Mouse (Mus musculus) ES-CJ7 (cell line): Measurements from ENCODE around the gene Pik3r1.

Source experiments
- DNase-seq: peaks from one replicate; pipeline ENCODE4 v3.0.0; 2011; ENCODE audit warnings: low read depth, low spot score

Pik3r1 gene

DNA sequence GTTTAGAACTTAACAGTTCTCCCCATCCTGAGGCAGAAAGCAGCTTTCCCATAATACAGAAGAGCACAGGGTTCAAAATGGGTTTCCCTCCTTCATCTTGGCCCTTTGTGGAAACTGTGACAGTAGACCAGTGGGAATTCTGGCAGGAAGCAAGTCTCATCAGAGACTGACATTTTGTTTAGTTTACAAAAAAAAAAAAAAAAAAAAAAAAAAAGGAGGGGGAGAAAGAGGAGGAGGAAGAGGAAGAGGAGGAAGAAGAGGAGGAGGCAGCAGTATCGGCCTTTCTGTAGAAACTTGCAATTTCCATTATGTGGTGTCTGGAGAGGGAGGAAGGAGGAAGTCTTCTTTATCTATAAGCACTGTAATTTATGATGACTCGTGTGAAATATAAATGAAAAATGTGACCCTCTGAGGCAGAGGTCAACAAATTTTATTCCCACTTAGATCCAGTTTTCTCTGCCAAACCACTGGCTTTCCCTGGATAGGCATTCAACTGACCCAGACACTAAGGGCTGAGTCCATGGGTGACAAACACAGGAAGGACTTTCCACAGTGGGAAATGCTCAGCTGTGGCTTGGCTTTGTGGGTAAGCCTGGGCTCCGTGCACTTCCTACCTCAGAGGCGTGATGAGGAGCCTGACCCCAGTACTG lies 28.2 kb downstream of the Pik3r1 start:
- DNase-seq: no peak

DNA sequence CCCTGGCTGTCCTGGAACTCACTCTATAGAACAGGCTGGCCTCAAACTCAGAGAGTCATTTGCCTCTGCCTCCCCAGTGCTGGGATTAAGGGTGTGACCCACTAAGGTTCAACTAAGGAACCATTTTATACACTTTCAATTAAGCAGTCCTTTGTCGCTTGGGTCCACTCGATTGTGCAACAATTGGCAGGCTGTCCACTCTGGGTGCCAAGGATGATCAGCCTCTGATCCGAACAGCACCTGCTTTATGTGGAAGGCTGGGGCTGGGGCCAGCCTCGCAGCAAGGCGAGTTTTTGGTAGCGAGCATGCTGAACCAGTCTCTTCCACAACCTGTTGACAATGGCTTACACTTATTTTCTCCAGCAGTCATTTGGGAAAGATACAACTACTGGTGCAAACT lies 29.2 kb downstream of the Pik3r1 start:
- DNase-seq: no peak

- DNase-seq: no peak
Measured at GRCm38 (mm10) chr13:101736521-101737387, 31.3 kb downstream of the Pik3r1 start.

DNA sequence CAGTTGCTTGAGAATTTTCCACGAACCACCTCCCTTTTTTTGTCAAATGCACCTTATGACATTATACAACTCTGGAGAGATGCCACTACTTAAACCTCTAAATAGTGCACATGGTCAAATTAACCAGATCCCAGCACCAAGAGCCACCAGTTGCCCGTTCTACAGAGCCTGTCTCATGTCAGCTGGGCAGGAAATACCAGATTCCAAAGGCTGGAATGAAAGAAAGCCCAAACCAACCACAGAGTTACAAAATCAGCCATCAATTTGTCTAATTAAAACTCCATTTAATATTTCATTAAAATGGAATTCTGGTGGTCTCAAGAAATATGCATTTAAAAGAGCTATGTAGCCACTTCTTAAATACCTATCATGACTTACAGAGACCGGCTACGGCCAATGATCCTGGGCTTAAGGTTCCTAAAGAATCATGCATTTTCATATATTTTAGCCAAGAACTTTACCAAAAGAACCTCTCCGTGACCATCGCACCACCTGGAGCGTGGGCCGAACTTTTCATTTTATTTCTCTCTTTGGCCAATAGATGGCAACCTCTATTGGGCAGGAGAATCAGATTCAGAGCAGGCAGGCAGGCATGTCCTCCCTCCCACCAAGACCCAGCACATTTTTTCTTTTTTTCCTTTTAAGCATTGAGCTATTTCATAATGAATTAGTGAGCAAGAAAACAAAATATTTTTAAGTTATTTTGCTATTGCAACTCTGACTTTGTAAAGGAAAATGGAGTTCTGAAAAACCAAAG lies 32.5 kb downstream of the Pik3r1 start:
- no peak for DNase-seq

- no peak for DNase-seq
Measured at GRCm38 (mm10) chr13:101734227-101734626, 33.8 kb downstream of the Pik3r1 start.

DNA sequence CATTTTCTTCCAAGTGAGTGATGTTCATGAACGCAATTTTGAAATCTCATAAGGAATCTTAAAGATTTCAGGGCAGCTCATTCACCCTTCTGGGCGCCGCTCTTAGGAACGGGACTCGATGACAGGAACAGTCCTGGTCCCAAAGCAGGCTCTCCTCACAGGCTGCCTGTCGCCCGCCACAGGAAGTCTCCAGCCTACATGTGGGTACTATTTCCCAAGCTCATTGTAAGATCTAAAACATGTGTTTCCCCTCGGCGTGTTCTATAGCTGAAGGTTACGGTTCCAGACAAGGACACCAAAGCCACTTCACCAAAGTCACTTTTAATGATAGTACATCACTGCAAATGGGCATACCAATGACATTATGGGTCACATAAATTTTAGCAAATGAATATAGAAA lies 35.3 kb downstream of the Pik3r1 start:
- DNase-seq: no peak

DNA sequence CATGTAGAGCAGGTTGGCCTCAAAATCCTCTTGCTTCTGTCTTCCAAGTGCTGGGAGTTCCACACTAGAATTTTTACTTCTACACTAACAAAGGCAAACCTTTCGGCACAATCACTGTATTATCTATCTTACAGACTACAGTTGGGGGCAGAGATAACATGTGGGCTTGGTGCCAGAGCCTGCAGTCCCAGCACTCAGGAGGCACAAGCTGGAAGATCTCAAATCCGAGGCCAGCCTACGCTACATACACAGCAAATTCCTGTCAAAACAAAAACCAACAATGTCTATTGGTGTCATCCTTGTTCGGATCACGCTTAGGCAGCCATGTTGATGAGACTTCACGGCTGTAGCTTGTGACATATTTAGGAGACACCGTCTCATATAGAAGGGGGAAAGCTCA lies 36.2 kb downstream of the Pik3r1 start:
- DNase-seq: no peak

DNA sequence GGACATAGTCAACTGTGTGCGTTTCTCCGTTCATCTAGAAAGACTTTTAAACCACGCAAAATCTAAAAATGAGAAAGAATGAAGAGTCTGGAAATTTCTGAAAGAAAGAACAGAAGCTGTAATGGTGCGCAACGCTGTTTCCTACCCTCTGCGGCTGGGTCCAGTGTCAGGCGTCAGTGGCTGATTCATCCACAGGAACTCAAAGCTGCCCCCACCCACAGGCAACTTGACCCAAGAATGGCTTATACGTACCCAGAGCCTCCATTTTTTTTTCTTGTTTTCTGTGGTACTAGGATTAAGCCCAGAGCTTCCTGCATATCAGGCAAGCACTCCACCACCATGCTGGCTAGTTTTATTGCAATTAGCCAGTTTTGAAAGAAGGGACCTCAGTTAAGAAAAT lies 37.7 kb downstream of the Pik3r1 start:
- no peak for DNase-seq

DNA sequence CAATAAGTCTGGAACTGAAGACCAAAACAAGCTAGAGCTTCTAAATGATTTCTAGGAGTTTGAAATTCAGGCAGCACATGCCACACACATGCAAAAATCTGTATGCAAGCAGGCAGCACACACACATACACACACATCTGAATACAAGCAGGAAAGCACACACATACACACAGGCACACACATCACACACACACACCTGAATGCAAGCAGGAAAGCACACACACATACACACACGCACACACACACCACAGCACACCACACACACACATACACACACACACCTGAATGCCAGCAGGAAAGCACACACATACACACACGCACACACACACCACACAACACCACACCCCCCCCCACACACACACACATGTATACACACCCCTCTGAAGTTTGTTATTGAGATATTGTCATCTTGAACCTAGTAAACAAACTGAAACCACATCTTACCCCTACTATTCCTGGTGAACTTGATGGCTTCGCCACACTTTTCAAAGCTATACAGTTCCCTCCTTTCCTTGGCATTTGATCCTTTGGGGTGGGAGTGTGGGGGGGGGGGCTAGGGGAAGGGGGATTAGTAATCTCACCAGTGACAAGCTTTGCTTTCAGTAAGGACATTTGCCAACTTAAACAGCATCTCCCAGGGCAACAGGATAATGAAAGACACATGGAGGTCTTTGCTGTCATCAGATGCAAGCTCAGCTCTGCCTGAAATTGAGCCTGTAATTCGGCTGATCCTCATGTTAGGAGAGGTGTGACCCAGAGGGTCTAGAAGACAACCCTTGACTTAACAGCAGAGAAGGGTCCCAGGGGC lies 38.6 kb downstream of the Pik3r1 start:
- DNase-seq: no peak

- peak; percentile 23 for DNase-seq
Measured at GRCm38 (mm10) chr13:101728816-101729215, 39.2 kb downstream of the Pik3r1 start.

- no peak for DNase-seq
Measured at GRCm38 (mm10) chr13:101728300-101728699, 39.7 kb downstream of the Pik3r1 start.

GRCm38 (mm10) chr13:101727837-101728236 lies 40.2 kb downstream of the Pik3r1 start:
- DNase-seq: no peak

DNA sequence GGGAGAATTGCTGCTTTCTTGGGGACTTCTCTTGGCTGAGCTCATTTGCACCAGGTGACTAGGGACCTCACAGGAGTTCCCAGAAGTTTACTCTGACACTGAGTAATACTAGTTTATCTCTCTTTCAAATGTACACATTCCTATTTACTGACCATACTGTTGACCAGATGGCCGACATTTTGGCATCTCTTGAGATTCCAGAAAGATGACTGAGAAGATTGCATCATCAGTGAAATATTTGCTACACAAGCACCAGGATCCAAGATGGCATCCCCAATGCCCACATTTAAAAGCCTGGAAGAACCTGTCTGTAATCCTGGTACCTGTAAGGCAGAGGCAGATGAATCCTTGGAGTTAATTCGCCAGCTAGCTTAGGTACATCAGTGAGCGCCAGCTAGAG lies 41.1 kb downstream of the Pik3r1 start:
- no peak for DNase-seq

DNA sequence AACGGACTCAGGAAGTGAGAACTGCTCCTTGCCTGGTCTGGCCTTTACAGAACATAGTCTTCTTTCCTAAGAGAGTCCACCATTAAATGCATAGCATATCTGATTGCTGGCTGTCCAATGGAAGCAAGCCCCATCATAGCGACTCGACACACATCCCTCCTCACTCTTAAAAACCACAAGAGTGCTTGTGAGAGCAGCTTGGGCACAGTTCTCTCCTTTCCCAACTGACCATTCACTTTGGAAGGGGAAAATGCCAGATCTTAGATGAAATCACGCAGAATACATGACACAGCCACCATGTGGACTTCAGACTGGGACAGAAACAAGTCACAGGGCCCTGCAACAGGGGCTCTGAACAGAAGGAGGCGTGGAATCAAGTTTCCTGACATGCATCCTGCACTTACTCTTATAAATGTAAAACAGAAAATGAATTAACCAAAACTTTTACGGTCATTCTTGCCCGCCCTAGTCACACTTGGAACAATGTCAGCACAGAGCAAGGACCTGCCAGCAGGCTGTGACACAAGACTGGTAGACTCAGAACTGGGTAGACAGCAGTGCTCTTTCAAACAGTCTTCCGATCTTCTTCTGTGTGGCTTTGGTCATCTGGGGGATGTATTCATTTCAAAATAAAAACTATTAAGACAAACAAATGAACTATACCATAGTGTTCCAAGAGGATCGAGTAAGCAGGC lies 46.0 kb downstream of the Pik3r1 start:
- no peak for DNase-seq

DNA sequence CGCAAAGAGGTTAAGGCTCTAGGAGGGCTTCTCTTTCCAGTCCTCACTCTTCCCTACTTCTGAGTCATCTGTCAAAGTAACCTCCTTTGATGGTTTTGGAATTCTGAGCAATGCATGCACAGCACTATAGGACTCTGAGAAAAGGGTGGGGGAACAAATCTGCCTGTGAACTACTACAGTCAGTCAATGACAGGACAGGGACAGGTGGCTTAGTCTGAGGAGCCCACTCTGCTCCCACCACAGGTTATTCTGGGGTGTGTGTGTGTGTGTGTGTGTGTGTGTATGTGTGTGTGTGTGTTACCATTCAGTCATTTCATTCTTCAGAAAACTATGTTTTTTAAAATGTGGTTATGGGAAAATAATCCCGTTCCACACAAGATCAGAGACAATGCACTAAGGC lies 46.9 kb downstream of the Pik3r1 start:
- no peak for DNase-seq

DNA sequence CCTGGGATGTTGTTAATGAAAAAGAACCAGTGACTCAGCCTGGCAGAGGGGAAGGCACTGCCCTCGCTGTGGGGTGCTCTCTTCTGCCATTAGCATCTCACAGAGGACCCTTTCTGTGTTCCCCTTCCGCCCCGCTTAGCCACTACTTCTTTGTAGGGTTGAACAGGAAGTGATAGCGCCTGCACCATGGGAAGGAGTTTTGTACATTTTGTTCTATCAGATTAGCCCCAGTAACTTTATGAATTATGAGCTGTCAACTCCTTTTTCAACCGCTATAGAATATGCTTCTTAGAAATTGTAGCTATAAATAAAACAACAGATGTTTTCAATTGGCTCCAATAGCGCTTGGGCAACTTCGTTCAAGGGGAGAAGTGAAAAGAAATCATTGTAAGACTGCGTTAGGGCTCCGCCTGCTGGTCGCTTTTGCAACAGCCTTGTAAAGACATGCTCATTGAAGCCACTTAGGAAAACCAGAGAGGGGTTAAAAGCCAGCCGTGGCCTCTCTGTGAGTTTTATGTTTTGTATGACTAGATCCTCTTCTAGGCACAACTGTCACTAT lies 48.6 kb downstream of the Pik3r1 start:
- DNase-seq: peak; percentile 79

GRCm38 (mm10) chr13:101718744-101719143 lies 49.3 kb downstream of the Pik3r1 start:
- DNase-seq: no peak

DNA sequence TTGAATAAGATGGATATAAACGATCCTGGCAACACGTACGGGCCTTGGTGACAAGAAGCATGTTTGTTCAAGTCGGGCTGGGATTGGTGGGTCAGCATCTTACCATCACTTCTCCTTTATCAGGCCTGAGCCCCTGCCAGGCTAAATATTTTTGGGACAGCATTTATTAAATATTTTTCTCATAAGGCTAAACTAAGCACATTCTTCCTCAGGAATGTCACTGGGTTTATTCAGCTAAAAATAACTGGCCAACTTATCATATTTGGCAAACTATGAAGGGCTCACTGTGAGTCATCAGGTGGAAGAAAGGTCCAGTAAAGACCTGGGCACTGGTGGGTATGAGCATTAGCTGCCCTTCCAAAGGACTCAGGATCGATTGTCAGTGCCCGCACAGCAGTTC lies 50.2 kb downstream of the Pik3r1 start:
- DNase-seq: no peak

GRCm38 (mm10) chr13:101713429-101714088 lies 54.5 kb downstream of the Pik3r1 start:
- no peak for DNase-seq
